Mouse (Mus musculus) neural tube, embryonic 13.5 days (tissue): ENCODE results near the gene Cmtm4. TPM values are rescaled to one million over a fixed set of nuclear protein-coding genes. Genes with fewer than 3 reads are reported as not detected.

ENCODE experiments used
- ATAC-seq: fragments of 200-750 bp; cut with Nextera tagmentation; 2 replicates; pipeline ENCODE4 v1.8.0; 2017; ENCODE audit warnings: low read depth, mild to moderate bottlenecking, moderate TSS enrichment, moderate library complexity
- H3K27ac ChIP-seq: fragments of 300-500 bp; sonication (generic); replicated peaks from 2 replicates; pipeline ENCODE4 v1.5.1; 2015; ENCODE audit warnings: moderate library complexity, mild to moderate bottlenecking, inconsistent platforms
- H3K27me3 ChIP-seq: fragments of 300-500 bp; sonication (generic); 2 replicates; pipeline ENCODE4 v1.6.1; 2015; ENCODE audit warnings: mild to moderate bottlenecking, inconsistent platforms
- H3K36me3 ChIP-seq: fragments of 300-500 bp; sonication (generic); 2 replicates; pipeline ENCODE4 v1.6.1; 2015; ENCODE audit warnings: mild to moderate bottlenecking, inconsistent platforms
- H3K4me1 ChIP-seq: fragments of 300-500 bp; sonication (generic); replicated peaks from 2 replicates; pipeline ENCODE4 v1.6.1; 2015; ENCODE audit warnings: inconsistent platforms
- H3K4me2 ChIP-seq: fragments of 300-500 bp; sonication (generic); 2 replicates; pipeline ENCODE4 v1.6.1; 2015; ENCODE audit warnings: inconsistent platforms, mild to moderate bottlenecking, moderate library complexity
- H3K4me3 ChIP-seq: fragments of 300-500 bp; sonication (generic); 2 replicates; pipeline ENCODE4 v1.5.1; 2015; ENCODE audit warnings: mild to moderate bottlenecking, inconsistent platforms
- H3K9ac ChIP-seq: fragments of 300-500 bp; sonication (generic); 2 replicates; pipeline ENCODE4 v1.6.1; 2015; ENCODE audit warnings: moderate library complexity, mild to moderate bottlenecking, inconsistent platforms
- H3K9me3 ChIP-seq: fragments of 300-500 bp; sonication (generic); 2 replicates; pipeline ENCODE4 v1.6.1; 2016; ENCODE audit warnings: inconsistent platforms
- WGBS: fragments of 180-500 bp; shearing (Covaris S2); methylation state at CpG from one replicate; pipeline ENCODE4 v1.1.7; 2015; 5-methylcytosine and 5-hydroxymethylcytosine counted together
- polyA plus RNA-seq: library from polyadenylated mRNA; unstranded; fragments of >200 nt; fragmentation: Nextera tagmentation; extraction: Ambion mirVana; gene quantifications from 2 replicates; pipeline ENCODE4 v1.2.1, GENCODE M21; 2015

Cmtm4 gene
- polyA plus RNA-seq, 1 experiment from 2014 or later: 1.6 TPM

GRCm38 (mm10) chr8:104383977-104384376 lies 11.6 kb downstream of the Cmtm4 start:
- H3K36me3 ChIP-seq: no peaks in the 10 kb centered on the region
- H3K27me3 ChIP-seq: no peaks in the 10 kb centered on the region
- WGBS: 68% methylated on average over 3 of the region's 3 CpGs
- H3K4me2 ChIP-seq: no peak overlapping the region
- no peak overlapping the region for H3K27ac ChIP-seq
- H3K4me3 ChIP-seq: no peak overlapping the region
- H3K9ac ChIP-seq: no peak overlapping the region
- peaks cover 36% of the 10 kb centered on the region for H3K4me1 ChIP-seq
- no peaks in the 10 kb centered on the region for H3K9me3 ChIP-seq
- ATAC-seq: no peak

DNA sequence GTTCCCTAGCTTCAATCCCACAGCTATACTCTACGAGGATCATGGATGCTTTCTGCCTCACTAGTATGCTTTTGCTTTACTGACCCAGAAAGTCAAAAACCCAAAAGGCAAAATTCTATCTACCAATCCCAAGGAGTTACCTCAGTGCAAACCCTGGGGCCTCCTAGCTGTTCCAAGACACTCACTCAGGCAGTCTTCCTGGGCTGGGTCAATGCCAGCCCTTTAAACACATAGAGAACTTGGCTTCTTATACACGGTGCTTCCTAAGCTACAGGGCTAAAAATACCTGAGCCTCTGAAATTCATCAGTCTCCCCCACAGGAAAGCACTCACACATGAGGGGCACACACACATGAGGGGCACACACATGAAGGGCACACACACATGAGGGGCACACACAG lies 12.3 kb downstream of the Cmtm4 start:
- no peak overlapping the region for H3K4me3 ChIP-seq
- no peak overlapping the region for H3K4me2 ChIP-seq
- no peaks in the 10 kb centered on the region for H3K9me3 ChIP-seq
- H3K27ac ChIP-seq: no peak overlapping the region
- no peak overlapping the region for H3K9ac ChIP-seq
- H3K27me3 ChIP-seq: no peaks in the 10 kb centered on the region
- ATAC-seq: no peak
- H3K36me3 ChIP-seq: no peaks in the 10 kb centered on the region
- 91% methylated on average over 2 of the region's 2 CpGs for WGBS
- peaks cover 36% of the 10 kb centered on the region for H3K4me1 ChIP-seq

DNA sequence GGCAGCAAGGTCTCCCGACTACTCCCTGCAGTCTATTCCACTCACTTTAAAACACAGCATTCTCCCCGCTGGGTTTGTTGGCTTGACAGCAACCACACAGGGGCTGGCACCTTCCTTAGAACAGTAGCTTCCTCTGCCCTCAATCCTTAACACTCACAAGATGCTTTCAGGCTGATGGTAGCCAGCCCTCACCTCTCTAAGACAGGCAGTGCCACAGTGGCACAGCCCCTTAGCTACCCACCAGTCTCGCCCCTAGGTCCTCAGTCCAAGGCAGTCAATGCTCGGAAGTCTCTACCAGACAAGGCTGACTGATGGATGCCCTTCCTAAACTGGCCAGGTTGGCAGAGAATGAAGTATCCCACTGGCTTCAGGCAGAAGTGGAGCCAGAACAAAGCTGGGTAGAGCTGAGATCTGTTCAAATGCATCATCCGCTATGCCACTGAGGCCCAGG lies 14.6 kb downstream of the Cmtm4 start:
- no peak for ATAC-seq
- Histone ChIP-seq H3K9ac (no peak overlapping the region), H3K4me2 (no peak overlapping the region), H3K27ac (no peak overlapping the region), H3K27me3 (no peaks in the 10 kb centered on the region), H3K4me1 (peaks cover 23% of the 10 kb centered on the region), H3K9me3 (no peaks in the 10 kb centered on the region), H3K4me3 (no peak overlapping the region), H3K36me3 (no peaks in the 10 kb centered on the region)
- 85% methylated on average over 5 of the region's 5 CpGs for WGBS

DNA sequence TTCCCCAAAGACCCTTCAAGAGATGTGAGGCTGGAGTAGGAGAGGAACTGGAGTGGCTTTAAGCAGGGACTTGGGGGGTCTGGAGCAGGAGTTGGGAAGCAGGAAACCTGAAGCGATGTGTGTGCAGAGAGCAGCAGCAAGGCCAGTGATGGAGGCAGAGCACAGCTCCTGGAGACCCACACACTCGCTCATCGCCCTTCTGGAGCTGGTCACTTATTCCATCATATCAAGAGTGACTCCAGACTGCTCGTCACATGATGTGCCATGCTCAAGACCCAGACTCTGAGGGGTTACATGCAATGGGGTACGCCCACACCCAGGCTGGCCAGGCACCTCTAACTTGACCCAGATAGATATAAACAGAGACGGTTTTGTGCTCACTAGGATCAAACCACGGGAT lies 15.3 kb downstream of the Cmtm4 start:
- no peak overlapping the region for H3K4me3 ChIP-seq
- peaks cover 30% of the 10 kb centered on the region for H3K4me1 ChIP-seq
- H3K36me3 ChIP-seq: no peaks in the 10 kb centered on the region
- ATAC-seq: no peak
- no peak overlapping the region for H3K4me2 ChIP-seq
- H3K9me3 ChIP-seq: no peaks in the 10 kb centered on the region
- H3K27ac ChIP-seq: no peak overlapping the region
- no peak overlapping the region for H3K9ac ChIP-seq
- WGBS: 89% methylated on average over 7 of the region's 7 CpGs
- no peaks in the 10 kb centered on the region for H3K27me3 ChIP-seq

DNA sequence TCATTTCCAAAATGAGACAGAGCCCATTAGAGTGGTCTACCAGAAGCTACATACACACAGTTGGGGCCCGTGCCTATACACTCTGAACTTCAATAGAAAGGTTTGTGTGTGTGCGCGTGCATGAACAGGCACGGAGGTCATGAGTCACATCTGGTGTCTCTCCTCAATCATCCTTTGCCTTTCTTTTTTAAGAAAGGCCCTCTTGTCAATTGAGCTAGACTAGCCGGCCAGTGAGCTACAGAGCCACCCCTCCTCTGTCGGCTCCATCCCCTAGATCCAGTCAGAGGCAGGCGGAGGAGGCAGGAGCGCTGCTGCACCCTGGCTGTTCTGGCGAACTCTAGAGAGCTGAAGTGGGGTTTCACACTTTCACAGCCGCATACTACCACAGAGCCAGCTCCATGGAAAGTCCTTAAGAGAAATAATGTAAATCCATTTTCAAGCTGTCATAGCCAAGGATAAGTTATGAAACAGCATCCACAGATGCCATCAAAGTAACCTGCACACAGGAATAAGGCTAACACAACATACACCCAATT lies 16.2 kb downstream of the Cmtm4 start:
- Histone ChIP-seq H3K9ac (no peak overlapping the region), H3K36me3 (no peaks in the 10 kb centered on the region), H3K27ac (no peak overlapping the region), H3K4me3 (no peak overlapping the region), H3K4me2 (no peak overlapping the region), H3K4me1 (peaks cover 38% of the 10 kb centered on the region), H3K27me3 (no peaks in the 10 kb centered on the region), H3K9me3 (no peaks in the 10 kb centered on the region)
- 31% methylated on average over 10 of the region's 10 CpGs for WGBS
- no peak for ATAC-seq

- Histone ChIP-seq H3K9ac (0 out of 2 replicates have a peak overlapping the region, but pooled peaks have one; percentile 6), H3K27me3 (no peaks in the 10 kb centered on the region), H3K27ac (no peak overlapping the region), H3K4me1 (peaks cover 28% of the 10 kb centered on the region), H3K4me3 (no peak overlapping the region), H3K4me2 (no peak overlapping the region), H3K9me3 (no peaks in the 10 kb centered on the region), H3K36me3 (no peaks in the 10 kb centered on the region)
- WGBS: 34% methylated on average over 11 of the region's 11 CpGs
- ATAC-seq: no peak
Observed at GRCm38 (mm10) chr8:104376669-104377068, 18.9 kb downstream of the Cmtm4 start.

DNA sequence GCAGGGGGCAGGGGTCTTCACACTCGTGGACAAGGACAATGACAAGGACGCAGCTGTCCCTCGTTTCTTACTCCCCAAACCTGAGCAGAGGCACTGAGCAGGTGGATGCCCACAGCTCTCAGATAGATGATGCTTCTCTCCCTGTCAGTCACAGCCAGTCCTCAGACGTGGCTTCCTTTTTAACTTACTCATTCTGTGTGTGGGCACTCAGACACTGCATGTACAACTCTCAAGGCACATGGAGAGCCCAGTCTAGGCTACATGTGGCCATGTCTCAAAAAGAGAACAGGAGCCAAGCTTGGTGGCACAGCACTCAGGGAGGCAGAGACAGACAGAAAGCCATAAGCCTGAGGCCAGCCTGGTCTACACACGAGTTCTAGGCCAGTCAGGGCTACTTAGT lies 19.6 kb downstream of the Cmtm4 start:
- Histone ChIP-seq H3K4me1 (peaks cover 27% of the 10 kb centered on the region), H3K4me3 (no peak overlapping the region), H3K9me3 (no peaks in the 10 kb centered on the region), H3K9ac (0 out of 2 replicates have a peak overlapping the region, but pooled peaks have one; percentile 31), H3K27ac (no peak overlapping the region), H3K27me3 (no peaks in the 10 kb centered on the region), H3K36me3 (no peaks in the 10 kb centered on the region), H3K4me2 (no peak overlapping the region)
- WGBS: 58% methylated on average over 5 of the region's 5 CpGs
- ATAC-seq: no peak

GRCm38 (mm10) chr8:104374864-104375846 lies 20.5 kb downstream of the Cmtm4 start:
- H3K4me2 ChIP-seq: no peak overlapping the region
- H3K27me3 ChIP-seq: no peaks in the 10 kb centered on the region
- no peaks in the 10 kb centered on the region for H3K36me3 ChIP-seq
- no peaks in the 10 kb centered on the region for H3K9me3 ChIP-seq
- 0 out of 2 replicates have a peak overlapping the region, but pooled peaks have one; percentile 5 for H3K27ac ChIP-seq
- no peak for ATAC-seq
- H3K4me3 ChIP-seq: no peak overlapping the region
- H3K9ac ChIP-seq: 0 out of 2 replicates have a peak overlapping the region, but pooled peaks have one; percentile 31
- 44% methylated on average over 14 of the region's 14 CpGs for WGBS
- peaks cover 27% of the 10 kb centered on the region for H3K4me1 ChIP-seq

DNA sequence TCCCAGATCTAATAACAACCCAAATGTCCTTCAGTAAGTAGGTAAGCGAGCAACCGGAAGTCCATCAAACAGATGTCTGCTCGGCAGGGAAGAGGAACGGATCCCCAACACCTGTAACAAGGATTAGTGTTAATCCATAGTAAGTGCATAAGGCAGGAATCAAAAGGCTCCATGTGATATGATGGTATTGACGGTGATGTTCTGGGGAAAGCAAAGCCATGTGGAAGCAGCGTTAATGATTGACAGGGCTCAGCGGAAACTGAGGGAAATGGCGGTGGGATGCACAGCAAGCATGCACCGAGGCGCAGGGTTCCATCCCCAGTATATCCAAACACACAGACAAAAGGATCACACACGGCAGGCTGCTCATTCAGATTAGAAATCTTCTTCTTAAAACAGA lies 21.3 kb downstream of the Cmtm4 start:
- Histone ChIP-seq H3K27me3 (no peaks in the 10 kb centered on the region), H3K27ac (no peak overlapping the region), H3K4me2 (no peak overlapping the region), H3K9me3 (no peaks in the 10 kb centered on the region), H3K4me3 (no peak overlapping the region), H3K9ac (no peak overlapping the region), H3K4me1 (peaks cover 32% of the 10 kb centered on the region), H3K36me3 (no peaks in the 10 kb centered on the region)
- no peak for ATAC-seq
- 74% methylated on average over 11 of the region's 11 CpGs for WGBS

- Histone ChIP-seq H3K4me1 (peaks cover 36% of the 10 kb centered on the region), H3K36me3 (no peaks in the 10 kb centered on the region), H3K27ac (no peak overlapping the region), H3K9ac (no peak overlapping the region), H3K4me2 (no peak overlapping the region), H3K9me3 (no peaks in the 10 kb centered on the region), H3K4me3 (no peak overlapping the region), H3K27me3 (no peaks in the 10 kb centered on the region)
- 86% methylated on average over 11 of the region's 11 CpGs for WGBS
- no peak for ATAC-seq
Observed at GRCm38 (mm10) chr8:104373779-104374178, 21.8 kb downstream of the Cmtm4 start.

DNA sequence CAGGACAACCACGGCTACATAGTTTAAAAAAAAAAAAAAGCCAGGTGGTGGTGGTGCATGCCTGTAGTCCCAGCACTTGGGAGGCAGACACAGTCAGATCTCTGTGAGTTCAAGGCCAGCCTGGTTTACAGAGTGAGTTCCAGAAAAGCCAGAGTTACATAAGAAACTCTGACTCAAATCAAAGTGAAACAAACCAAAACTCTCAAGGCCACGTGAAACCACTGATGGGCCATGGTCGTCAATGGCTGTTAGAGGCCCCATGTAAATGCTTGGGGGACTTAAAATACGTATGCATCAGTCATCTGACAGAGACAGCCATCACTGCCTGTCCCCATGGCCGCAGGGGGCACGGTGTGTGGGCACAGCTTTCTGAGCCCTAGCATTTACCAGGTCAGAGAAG lies 24.5 kb downstream of the Cmtm4 start:
- 92% methylated on average over 6 of the region's 6 CpGs for WGBS

GRCm38 (mm10) chr8:104370071-104370470 lies 25.5 kb downstream of the Cmtm4 start:
- Histone ChIP-seq H3K27me3 (no peaks in the 10 kb centered on the region), H3K9me3 (no peaks in the 10 kb centered on the region), H3K4me3 (no peak overlapping the region), H3K27ac (no peak overlapping the region), H3K4me1 (peaks cover 37% of the 10 kb centered on the region), H3K9ac (no peak overlapping the region), H3K4me2 (no peak overlapping the region), H3K36me3 (no peaks in the 10 kb centered on the region)
- 62% methylated on average over 6 of the region's 6 CpGs for WGBS
- no peak for ATAC-seq

More for the DNA sequence above, 24.5 kb downstream of the Cmtm4 start:
- Histone ChIP-seq H3K27ac (no peak overlapping the region), H3K9ac (no peak overlapping the region), H3K9me3 (no peaks in the 10 kb centered on the region), H3K4me2 (no peak overlapping the region), H3K36me3 (no peaks in the 10 kb centered on the region), H3K4me3 (no peak overlapping the region), H3K4me1 (peaks cover 47% of the 10 kb centered on the region), H3K27me3 (no peaks in the 10 kb centered on the region)
- no peak for ATAC-seq
